Mouse (Mus musculus): Measurements from ENCODE around the gene Poll. TPM values are rescaled to one million over a fixed set of nuclear protein-coding genes. Genes with fewer than 3 reads are reported as not detected.

Gene Poll
- total RNA-seq, 2 experiments from 2014 or later: 13.5 to 16.0 TPM

- Histone ChIP-seq H3K27ac (no peak overlapping the region), H3K4me3 (no peak overlapping the region)
- intact Hi-C loops (cut with DNase I): no loop called here
- DNase-seq: peak; percentile 75
- no peak for TF ChIP-seq CTCF (IDR thresholded peaks at IDR 0.05)
Measured at GRCm38 (mm10) chr19:45587509-45588292, 27.4 kb upstream of the Poll start.

DNA sequence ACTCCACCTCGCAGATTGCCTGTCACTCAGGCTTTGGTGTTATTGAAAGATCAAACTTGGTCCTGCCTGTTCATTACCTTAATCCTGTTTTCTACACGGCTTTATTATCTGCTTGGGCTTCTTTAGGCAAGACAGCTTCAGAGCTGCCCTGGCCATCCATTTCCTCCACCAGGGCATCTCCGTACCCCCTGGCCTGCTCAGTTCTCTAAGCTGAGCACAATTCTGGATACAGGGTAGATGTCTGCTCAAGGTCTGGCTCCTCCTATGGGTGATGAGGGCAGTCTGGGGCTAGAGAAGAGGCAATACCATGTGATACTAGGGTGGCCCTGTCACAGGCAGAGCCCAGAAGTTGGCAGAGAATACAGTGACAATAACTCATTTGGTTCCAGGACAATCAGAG is 26.5 kb upstream of the Poll start:
- no peak for TF ChIP-seq CTCF (IDR thresholded peaks at IDR 0.05)
- H3K27ac ChIP-seq: no peak overlapping the region
- DNase-seq: no peak
- H3K4me3 ChIP-seq: no peak overlapping the region
- intact Hi-C loops (cut with DNase I): no loop called here

DNA sequence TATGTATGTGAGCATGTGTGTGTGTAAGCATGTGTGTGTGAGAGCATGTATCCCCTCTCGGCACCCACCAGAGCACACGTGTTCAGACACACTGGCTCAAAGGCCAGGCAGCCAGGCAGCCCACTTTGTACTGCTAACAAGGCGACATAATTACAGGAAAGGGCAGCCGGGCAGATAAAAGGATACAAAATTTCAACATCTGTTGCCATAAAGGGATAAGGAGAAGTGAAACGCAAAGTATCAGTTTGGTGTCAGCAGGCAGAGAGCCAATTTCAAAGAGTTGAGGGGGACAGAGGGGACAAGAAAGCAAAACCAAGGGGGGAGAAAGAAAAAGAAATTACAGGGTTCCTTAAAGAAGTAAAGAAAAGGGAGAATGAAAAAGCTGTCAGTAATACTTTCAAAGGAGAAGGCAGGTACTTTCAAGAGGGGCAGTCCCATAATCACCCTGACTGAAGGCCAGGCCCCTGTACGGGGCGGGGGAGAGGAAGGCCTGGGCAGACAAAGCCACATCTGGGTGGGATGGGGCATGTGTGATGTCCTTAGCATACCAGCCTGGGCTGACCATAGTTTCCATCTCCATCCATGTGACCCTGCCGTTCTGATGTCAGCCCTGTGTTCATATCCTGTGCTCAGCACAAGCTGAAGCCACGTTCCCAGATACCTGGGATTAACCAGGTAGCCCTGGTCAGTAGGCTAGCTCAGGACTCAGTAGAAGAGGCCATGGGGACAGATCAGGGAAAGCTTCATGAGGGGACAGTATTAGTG is 24.7 kb upstream of the Poll start:
- H3K4me3 ChIP-seq: no peak overlapping the region
- no peak for DNase-seq
- intact Hi-C loops (cut with DNase I): no loop called here
- no peak overlapping the region for H3K27ac ChIP-seq
- TF ChIP-seq CTCF (IDR thresholded peaks at IDR 0.05): no peak

DNA sequence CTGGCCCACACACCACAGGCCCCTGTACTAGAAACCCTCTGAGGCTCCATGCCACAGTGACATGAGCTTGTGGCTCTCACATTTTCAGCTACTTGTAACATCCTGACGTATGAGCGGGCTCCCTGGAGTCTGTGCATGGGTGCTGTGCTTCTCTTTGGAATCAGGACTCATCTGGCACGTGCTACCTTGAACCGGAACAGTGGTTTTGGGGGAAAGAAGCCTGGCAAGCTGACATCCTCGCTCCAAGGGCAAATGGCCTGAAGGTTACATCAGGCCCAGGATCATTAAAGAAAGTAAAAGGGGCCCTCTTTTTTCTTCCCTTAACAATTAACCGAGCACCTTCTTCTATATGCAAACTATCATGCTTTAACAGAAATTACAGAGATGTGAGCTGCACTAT is 22.8 kb upstream of the Poll start:
- Histone ChIP-seq H3K27ac (no peak overlapping the region), H3K4me3 (no peak overlapping the region)
- intact Hi-C loops (cut with DNase I): no loop called here
- DNase-seq: no peak
- no peak for TF ChIP-seq CTCF (IDR thresholded peaks at IDR 0.05)

- DNase-seq: no peak
- H3K27ac ChIP-seq: no peak overlapping the region
- intact Hi-C loops (cut with DNase I): no loop called here
- no peak overlapping the region for H3K4me3 ChIP-seq
- no peak for TF ChIP-seq CTCF (IDR thresholded peaks at IDR 0.05)
Measured at GRCm38 (mm10) chr19:45582161-45582560, 21.8 kb upstream of the Poll start.

DNA sequence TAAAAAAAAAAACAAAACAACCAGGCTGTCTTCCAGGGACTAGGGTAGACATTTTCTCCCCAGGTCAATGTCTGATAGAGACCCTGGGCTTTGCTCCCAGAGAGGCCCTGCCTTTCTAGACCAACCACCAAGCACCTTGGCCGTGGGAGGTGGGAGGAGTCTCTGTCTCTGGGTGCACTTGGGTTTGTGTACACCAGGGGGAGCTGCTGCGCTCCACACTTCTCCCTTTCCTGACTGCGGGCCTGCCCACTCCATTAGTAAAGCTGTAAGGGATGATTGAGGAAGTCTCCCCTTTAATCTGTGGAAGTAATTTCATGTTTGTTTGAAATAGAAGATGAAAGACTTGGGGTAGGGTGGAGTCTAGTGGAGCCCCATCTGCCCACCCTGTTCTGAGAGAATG is 20.9 kb upstream of the Poll start:
- intact Hi-C loops (cut with DNase I): no loop called here
- no peak overlapping the region for H3K4me3 ChIP-seq
- DNase-seq: peak; percentile 43
- TF ChIP-seq CTCF (IDR thresholded peaks at IDR 0.05): peak; percentile 65
- no peak overlapping the region for H3K27ac ChIP-seq

DNA sequence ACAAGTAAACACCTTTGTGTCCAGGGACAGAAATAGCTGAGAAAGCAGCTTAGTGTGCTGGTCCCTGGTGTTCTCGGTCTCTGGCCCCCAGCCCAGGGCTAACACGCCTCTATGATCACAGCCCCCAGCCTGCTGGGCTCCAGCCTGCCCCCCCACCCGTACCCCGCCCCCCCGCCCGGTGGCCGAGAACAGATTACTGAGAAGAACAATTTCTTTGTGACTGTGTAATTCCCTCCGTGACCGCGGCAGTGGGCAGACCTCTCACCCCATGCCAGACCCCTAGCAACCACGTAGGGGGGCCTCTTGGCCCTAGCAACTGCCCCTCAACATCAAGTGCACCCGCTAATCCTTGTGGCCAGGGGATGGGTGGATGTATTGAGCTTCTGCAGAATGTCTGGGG is 19.9 kb upstream of the Poll start:
- TF ChIP-seq CTCF (IDR thresholded peaks at IDR 0.05): no peak
- Histone ChIP-seq H3K4me3 (no peak overlapping the region), H3K27ac (no peak overlapping the region)
- no peak for DNase-seq
- intact Hi-C loops (cut with DNase I): no loop called here

DNA sequence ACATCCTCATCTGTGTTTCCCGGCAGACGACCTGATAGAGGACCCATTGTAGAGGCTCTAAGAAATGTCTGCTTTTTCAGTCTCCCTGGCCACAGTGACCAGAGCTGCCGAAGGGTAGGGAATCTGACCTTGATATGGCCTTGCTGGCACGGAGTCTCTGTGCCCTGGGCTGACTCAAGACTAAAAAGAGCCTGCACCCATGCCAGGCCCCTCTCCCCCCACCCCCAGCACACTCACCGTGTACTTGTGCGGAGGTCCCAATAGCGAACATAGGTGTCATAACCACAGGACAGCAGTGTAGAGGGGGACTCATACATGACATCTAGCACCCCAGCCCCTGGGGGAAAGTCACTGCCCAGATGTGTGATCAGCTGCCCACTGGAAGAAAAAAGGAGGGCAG is 19.1 kb upstream of the Poll start:
- intact Hi-C loops (cut with DNase I): no loop called here
- DNase-seq: no peak
- Histone ChIP-seq H3K4me3 (no peak overlapping the region), H3K27ac (no peak overlapping the region)
- TF ChIP-seq CTCF (IDR thresholded peaks at IDR 0.05): no peak

- Histone ChIP-seq H3K4me3 (no peak overlapping the region), H3K27ac (no peak overlapping the region)
- intact Hi-C loops (cut with DNase I): no loop called here
- DNase-seq: no peak
- TF ChIP-seq CTCF (IDR thresholded peaks at IDR 0.05): no peak
Measured at GRCm38 (mm10) chr19:45578976-45579375, 18.6 kb upstream of the Poll start.

DNA sequence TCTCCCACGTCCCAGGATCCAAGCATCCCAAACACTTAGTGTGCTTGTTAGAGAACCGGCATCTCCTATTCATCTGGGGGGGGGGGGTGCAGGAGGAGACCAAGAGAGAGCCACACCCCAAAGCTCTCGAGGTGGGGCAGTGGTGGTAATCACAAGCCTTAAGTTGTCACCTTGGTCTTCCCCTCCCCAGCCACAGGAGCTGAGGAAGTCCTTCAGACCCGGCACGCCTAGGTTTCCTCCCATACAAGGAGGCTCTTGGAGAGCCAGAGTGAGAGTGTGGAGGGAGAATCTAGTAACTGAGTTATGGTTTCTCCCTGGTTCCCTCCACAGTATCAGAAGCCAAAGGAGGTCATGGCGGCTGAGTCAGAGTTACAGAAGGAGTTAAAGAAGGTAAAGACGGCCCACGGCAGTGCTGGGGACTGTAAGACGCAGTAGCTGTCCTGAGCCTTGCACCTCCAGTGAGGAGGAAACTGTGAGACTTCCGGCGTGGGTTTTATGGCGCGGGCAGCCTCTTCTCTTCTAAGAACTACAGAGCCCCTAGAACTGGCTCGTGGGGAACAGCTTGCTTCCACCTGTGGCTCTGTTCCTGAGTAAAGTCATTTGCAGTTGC is 16.9 kb upstream of the Poll start:
- DNase-seq: no peak
- Histone ChIP-seq H3K27ac (no peak overlapping the region), H3K4me3 (no peak overlapping the region)
- no peak for TF ChIP-seq CTCF (IDR thresholded peaks at IDR 0.05)
- intact Hi-C loops (cut with DNase I): no loop called here

DNA sequence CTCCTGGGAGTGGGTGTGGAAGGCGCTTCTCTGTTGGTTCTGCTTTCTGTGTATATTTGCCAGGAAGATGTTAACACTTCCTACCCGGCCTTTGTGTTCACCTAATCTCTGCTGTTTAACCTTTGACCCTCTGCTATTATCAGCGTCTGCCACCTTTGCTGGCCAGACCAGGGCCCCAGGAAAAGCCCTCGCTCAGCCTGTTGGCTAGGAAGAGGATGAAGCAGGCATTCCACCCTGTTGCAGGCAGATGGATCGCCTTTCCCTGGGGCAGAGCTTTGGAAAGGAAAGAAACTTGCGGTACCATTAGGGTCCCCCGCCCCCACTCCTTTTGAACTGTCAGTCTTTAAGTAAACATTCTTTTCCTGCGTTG is 15.3 kb upstream of the Poll start:
- Histone ChIP-seq H3K4me3 (peak overlapping the region; percentile 9; the same call in 1 of the 2 replicates), H3K27ac (no peak overlapping the region)
- no peak for DNase-seq
- intact Hi-C loops (cut with DNase I): no loop called here
- TF ChIP-seq CTCF (IDR thresholded peaks at IDR 0.05): no peak

DNA sequence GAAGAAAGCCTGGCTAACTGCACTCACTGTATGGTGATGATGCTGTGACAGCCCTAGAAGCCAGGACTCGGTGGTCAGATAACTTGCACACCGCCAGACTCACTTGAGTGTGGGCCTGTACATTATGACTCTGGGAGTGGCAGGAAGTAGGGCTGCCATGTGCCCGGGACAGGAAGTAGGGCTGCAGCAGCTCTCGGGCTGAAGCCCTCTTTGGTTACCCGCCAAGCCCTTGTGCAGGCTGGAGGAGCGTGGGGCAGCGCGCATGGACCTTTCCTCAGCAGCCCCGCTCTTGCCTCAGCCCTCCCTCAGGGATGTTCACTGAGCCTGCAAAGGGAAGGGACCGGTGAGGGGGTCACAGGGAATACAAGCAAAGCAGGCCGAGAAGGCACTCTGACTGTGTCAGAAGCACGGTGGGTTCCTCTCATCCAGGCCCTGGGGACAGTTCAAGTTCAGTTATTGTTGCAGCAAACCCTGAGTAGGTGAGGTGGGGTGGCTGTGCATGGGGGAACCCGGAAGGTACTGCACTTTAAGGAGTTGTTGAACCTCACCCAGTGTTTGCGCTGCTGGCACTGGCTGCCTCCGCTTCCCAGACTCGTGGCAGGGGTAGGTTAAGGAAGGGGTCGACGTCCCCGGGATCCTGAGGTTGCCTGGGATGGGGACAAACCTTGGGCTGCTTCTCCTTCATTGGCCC is 14.8 kb upstream of the Poll start:
- H3K4me3 ChIP-seq: peak overlapping the region; percentile 9; the same call in 1 of the 2 replicates
- TF ChIP-seq CTCF (IDR thresholded peaks at IDR 0.05): no peak
- H3K27ac ChIP-seq: peak overlapping the region; percentile 48; the same call in 1 of the 2 replicates
- no peak for DNase-seq
- intact Hi-C loops (cut with DNase I): no loop called here

All from gastrocnemius, adult 2 months (tissue).